Mouse (Mus musculus): Measurements from ENCODE around the gene Grb2.
A peak's percentile ranks its signal among the peaks of the same experiment; 100 is the strongest.

Grb2 gene

GRCm38 (mm10) chr11:115708209-115708876 lies at the start of gene Grb2:
Gene Grb2 (minus strand): TSS chr11:115708597.
- peak; percentile 99 for DNase-seq

GRCm38 (mm10) chr11:115753485-115753884 lies 45.1 kb upstream of the Grb2 start:
- DNase-seq = no peak

GRCm38 (mm10) chr11:115752653-115753052 lies 44.3 kb upstream of the Grb2 start:
- peak; percentile 32 for DNase-seq

GRCm38 (mm10) chr11:115751725-115752124 lies 43.3 kb upstream of the Grb2 start:
- DNase-seq = no peak

GRCm38 (mm10) chr11:115749834-115750233 lies 41.4 kb upstream of the Grb2 start:
- no peak for DNase-seq

- no peak for DNase-seq
Observed at GRCm38 (mm10) chr11:115747351-115747750, 39.0 kb upstream of the Grb2 start.

- peak; percentile 33 for DNase-seq
Observed at GRCm38 (mm10) chr11:115746762-115747161, 38.4 kb upstream of the Grb2 start.

- no peak for DNase-seq
Observed at GRCm38 (mm10) chr11:115746109-115746508, 37.7 kb upstream of the Grb2 start.

GRCm38 (mm10) chr11:115744385-115744784 lies 36.0 kb upstream of the Grb2 start:
- DNase-seq = no peak

- no peak for DNase-seq
Observed at GRCm38 (mm10) chr11:115742926-115743325, 34.5 kb upstream of the Grb2 start.

- DNase-seq = peak; percentile 64
Observed at GRCm38 (mm10) chr11:115741070-115741469, 32.7 kb upstream of the Grb2 start.

- no peak for DNase-seq
Observed at GRCm38 (mm10) chr11:115738275-115738885, 30.0 kb upstream of the Grb2 start.

GRCm38 (mm10) chr11:115737608-115738208 lies 29.3 kb upstream of the Grb2 start:
- DNase-seq = no peak

GRCm38 (mm10) chr11:115734041-115734686 lies 25.8 kb upstream of the Grb2 start:
- peak; percentile 62 for DNase-seq

GRCm38 (mm10) chr11:115723231-115723630 lies 14.8 kb upstream of the Grb2 start:
- DNase-seq = peak; percentile 37

GRCm38 (mm10) chr11:115722638-115723037 lies 14.2 kb upstream of the Grb2 start:
- DNase-seq = peak; percentile 90

GRCm38 (mm10) chr11:115717660-115718390 lies 9.4 kb upstream of the Grb2 start:
- DNase-seq = no peak

- DNase-seq = no peak
Observed at GRCm38 (mm10) chr11:115716410-115717338, 8.3 kb upstream of the Grb2 start.

- peak; percentile 63 for DNase-seq
Observed at GRCm38 (mm10) chr11:115714491-115714890, 6.1 kb upstream of the Grb2 start.

- DNase-seq = no peak
Observed at GRCm38 (mm10) chr11:115713447-115713846, 5.0 kb upstream of the Grb2 start.

- no peak for DNase-seq
Observed at GRCm38 (mm10) chr11:115712674-115713298, 4.4 kb upstream of the Grb2 start.

Data from kidney, postnatal 14 days (tissue).